Mouse (Mus musculus) CH12.LX (cell line): ENCODE measurements around the gene Lrig2. TPM values are rescaled to one million over a fixed set of nuclear protein-coding genes. Genes with fewer than 3 reads are reported as not detected.

Source experiments
- DNase-seq: peaks from one replicate; pipeline ENCODE4 v3.0.0-alpha.2; 2013; ENCODE audit errors: extremely low read depth
- H3K27ac ChIP-seq: 2 replicates; pipeline ENCODE4 v1.5.1; 2012; ENCODE audit warnings: low read depth, mild to moderate bottlenecking, control low read depth, moderate library complexity; ENCODE audit not compliant: insufficient read depth
- H3K27me3 ChIP-seq: replicated peaks from 2 replicates; pipeline ENCODE3; 2012; ENCODE audit warnings: inconsistent platforms
- H3K36me3 ChIP-seq, 2 experiments: replicated peaks in 1 of 2; 2 replicates each; pipeline versions ENCODE3 to v1.6.1; 2012; ENCODE audit warnings: inconsistent platforms in 1 of 2, low read length in 1 of 2, mild to moderate bottlenecking in 1 of 2, mixed read lengths in 1 of 2, moderate library complexity in 1 of 2; ENCODE audit not compliant: control insufficient read depth in 1 of 2, insufficient read depth in 1 of 2
- H3K4me1 ChIP-seq, 2 experiments: 2 replicates each; pipeline ENCODE4 v1.6.1; 2012; ENCODE audit warnings: inconsistent platforms in 1 of 2, moderate library complexity in 1 of 2; ENCODE audit not compliant: insufficient read depth in 2 of 2, control insufficient read depth in 1 of 2
- H3K4me2 ChIP-seq: 2 replicates; pipeline ENCODE4 v1.6.1; 2012; ENCODE audit warnings: low read depth, mild to moderate bottlenecking, control low read depth; ENCODE audit not compliant: poor library complexity, insufficient read depth, severe bottlenecking
- H3K4me3 ChIP-seq, 3 experiments: fragments of 150-350 bp in 1 of 3; sonication (generic) in 1 of 3; replicated peaks in 1 of 3; 2 replicates each; pipeline versions ENCODE3 to v1.5.1; 2011 to 2012; ENCODE audit warnings: low read depth in 2 of 3, low read length in 2 of 3, mild to moderate bottlenecking in 2 of 3, moderate library complexity in 2 of 3, control low read depth in 1 of 3, improper control_type of control experiment in 1 of 3, inconsistent platforms in 1 of 3, mixed read lengths in 1 of 3; ENCODE audit not compliant: poor library complexity in 1 of 3
- H3K79me2 ChIP-seq: replicated peaks from 2 replicates; pipeline ENCODE4 v1.6.1; 2012; ENCODE audit warnings: mild to moderate bottlenecking, moderate library complexity; ENCODE audit not compliant: control insufficient read depth, poor library complexity, insufficient read depth, severe bottlenecking; ENCODE audit errors: extremely low read depth
- H3K9ac ChIP-seq: 2 replicates; pipeline ENCODE4 v1.6.1; 2012; ENCODE audit warnings: low read depth, mild to moderate bottlenecking, control low read depth, moderate library complexity; ENCODE audit not compliant: insufficient read depth
- H3K9me3 ChIP-seq: replicated peaks from 2 replicates; pipeline ENCODE3; 2012; ENCODE audit warnings: low read length, inconsistent platforms, mixed read lengths
- CHD1 ChIP-seq: IDR thresholded peaks from 2 replicates; pipeline ENCODE4 v1.6.1; 2012; ENCODE audit warnings: low read depth, low read length, improper control_type of control experiment, inconsistent platforms
- CHD2 ChIP-seq: IDR thresholded peaks from 2 replicates; pipeline ENCODE4 v1.6.1; 2011; ENCODE audit warnings: low read length, improper control_type of control experiment
- CTCF ChIP-seq, 2 experiments: IDR thresholded peaks in 1 of 2; conservative IDR thresholded peaks in 1 of 2; 2 replicates each; pipeline ENCODE4 v1.5.1; 2011 to 2012; ENCODE audit warnings: low read depth in 2 of 2, low read length in 2 of 2, improper control_type of control experiment in 1 of 2, inconsistent platforms in 1 of 2, mild to moderate bottlenecking in 1 of 2, moderate library complexity in 1 of 2
- E2F4 ChIP-seq: IDR thresholded peaks from 2 replicates; pipeline ENCODE4 v1.6.1; 2011; ENCODE audit warnings: low read depth, low read length, improper control_type of control experiment; ENCODE audit not compliant: insufficient replicate concordance
- ETS1 ChIP-seq: conservative IDR thresholded peaks from 2 replicates; pipeline ENCODE4 v1.6.1; 2012; ENCODE audit warnings: low read depth, mild to moderate bottlenecking, inconsistent platforms, low read length, improper control_type of control experiment, moderate library complexity
- IRF4 ChIP-seq: IDR thresholded peaks from 2 replicates; pipeline ENCODE4 v1.6.1; 2014; ENCODE audit warnings: low read depth, mild to moderate bottlenecking, inconsistent platforms, low read length, improper control_type of control experiment
- JUN ChIP-seq: IDR thresholded peaks from 2 replicates; pipeline ENCODE4 v1.6.1; 2011; ENCODE audit warnings: low read depth, mild to moderate bottlenecking, low read length, improper control_type of control experiment, moderate library complexity; ENCODE audit not compliant: insufficient read depth
- JUND ChIP-seq: conservative IDR thresholded peaks from 2 replicates; pipeline ENCODE4 v1.6.1; 2011; ENCODE audit warnings: low read depth, low read length, improper control_type of control experiment
- KAT2A ChIP-seq: IDR thresholded peaks from 2 replicates; pipeline ENCODE4 v1.6.1; 2012; ENCODE audit warnings: low read length, improper control_type of control experiment, inconsistent platforms; ENCODE audit not compliant: insufficient replicate concordance
- MAX ChIP-seq: IDR thresholded peaks from 2 replicates; pipeline ENCODE4 v1.6.1; 2011; ENCODE audit warnings: low read length, improper control_type of control experiment
- MEF2A ChIP-seq: IDR thresholded peaks from 2 replicates; pipeline ENCODE4 v1.6.1; 2014; ENCODE audit warnings: low read depth, mild to moderate bottlenecking, inconsistent platforms, low read length, improper control_type of control experiment, borderline replicate concordance
- MXI1 ChIP-seq: IDR thresholded peaks from 2 replicates; pipeline ENCODE4 v1.6.1; 2011; ENCODE audit warnings: mild to moderate bottlenecking, low read depth, low read length, improper control_type of control experiment
- MYC ChIP-seq: IDR thresholded peaks from 2 replicates; pipeline ENCODE4 v1.6.1; 2011; ENCODE audit warnings: low read depth, mild to moderate bottlenecking, improper control_type of control experiment, low read length
- NELFE ChIP-seq: IDR thresholded peaks from 2 replicates; pipeline ENCODE4 v1.6.1; 2011; ENCODE audit warnings: low read depth, low read length, improper control_type of control experiment
- PAX5 ChIP-seq: IDR thresholded peaks from 2 replicates; pipeline ENCODE4 v1.6.1; 2012; ENCODE audit warnings: low read length, inconsistent platforms, mixed read lengths
- POLR2A ChIP-seq: IDR thresholded peaks from 2 replicates; pipeline ENCODE4 v1.6.1; 2011; ENCODE audit warnings: low read depth, mild to moderate bottlenecking, improper control_type of control experiment, low read length
- RAD21 ChIP-seq: IDR thresholded peaks from 2 replicates; pipeline ENCODE4 v1.6.1; 2011; ENCODE audit warnings: low read depth, mild to moderate bottlenecking, low read length, improper control_type of control experiment, moderate library complexity
- RCOR1 ChIP-seq: conservative IDR thresholded peaks from 2 replicates; pipeline ENCODE4 v1.6.1; 2012; ENCODE audit warnings: low read depth, mild to moderate bottlenecking, inconsistent platforms, low read length, improper control_type of control experiment
- TBP ChIP-seq: conservative IDR thresholded peaks from 2 replicates; pipeline ENCODE4 v1.6.1; 2011; ENCODE audit warnings: low read depth, low read length, improper control_type of control experiment
- UBTF ChIP-seq: IDR thresholded peaks from 2 replicates; pipeline ENCODE4 v1.6.1; 2012; ENCODE audit warnings: low read depth, mild to moderate bottlenecking, inconsistent platforms, low read length, improper control_type of control experiment, moderate library complexity
- USF1 ChIP-seq: IDR thresholded peaks from 2 replicates; pipeline ENCODE4 v1.6.1; 2014; ENCODE audit warnings: low read depth, mild to moderate bottlenecking, inconsistent platforms, low read length, improper control_type of control experiment
- USF2 ChIP-seq: conservative IDR thresholded peaks from 2 replicates; pipeline ENCODE4 v1.6.1; 2011; ENCODE audit warnings: low read depth, low read length, improper control_type of control experiment
- ZKSCAN1 ChIP-seq: IDR thresholded peaks from 2 replicates; pipeline ENCODE4 v1.6.1; 2012; ENCODE audit warnings: low read depth, inconsistent platforms, low read length, improper control_type of control experiment, borderline replicate concordance
- ZNF384 ChIP-seq: IDR thresholded peaks from 2 replicates; pipeline ENCODE4 v1.6.1; 2012; ENCODE audit warnings: low read depth, low read length, improper control_type of control experiment, inconsistent platforms
- dilution Hi-C: fragments of 300-500 bp; cut with MboI; formaldehyde crosslinking; loops from 2 replicates; pipeline ENCODE4 v1.14.3; 2020; ENCODE audit warnings: low sequenced_read_pairs; ENCODE audit not compliant: extremely low pct_unique_long_range_greater_than_20kb, extremely low pct_ligation_motif_present
- in situ Hi-C: fragments of 300-500 bp; cut with MboI; formaldehyde crosslinking; loops from 3 replicates; pipeline ENCODE4 v1.14.3; 2019; ENCODE audit warnings: low sequenced_read_pairs, low pct_ligation_motif_present, low pct_unique_long_range_greater_than_20kb, mixed read lengths
- polyA plus RNA-seq: library from polyadenylated mRNA; unstranded; fragments of >175 nt; gene quantifications from 2 replicates; pipeline ENCODE4 v1.2.1, GENCODE M21; 2012; ENCODE audit warnings: low read depth; ENCODE audit not compliant: insufficient read length
- total RNA-seq, 2 experiments: library from RNA; depleted of rRNA; stranded (reverse); fragments of 300-350 nt in 1 of 2; fragments of >200 nt in 1 of 2; gene quantifications; 2 replicates each; pipeline ENCODE4 v1.2.3; 2012 to 2014

Lrig2 gene
- total and polyA plus RNA-seq, 3 experiments = 2.8 to 5.4 (median 5.1) TPM

GRCm38 (mm10) chr3:104416806-104417205, 94.9 kb downstream of the Lrig2 start:
- Histone ChIP-seq H3K27me3 (peaks cover 1% of the 10 kb centered on the region), H3K4me1 (no peaks in the 10 kb centered on the region; a peak in 1 of 4 replicates), H3K4me2 (no peak overlapping the region), H3K79me2 (no peaks in the 10 kb centered on the region), H3K9me3 (no peaks in the 10 kb centered on the region), H3K27ac (no peak overlapping the region), H3K9ac (no peak overlapping the region), H3K4me3 (no peak overlapping the region), H3K36me3 (no peaks in the 10 kb centered on the region)
- dilution Hi-C loops = no loop called here
- in situ Hi-C loops = no loop called here
- no peak for TF ChIP-seq USF2
- TF ChIP-seq NELFE = no peak
- no peak for TF ChIP-seq MYC
- TF ChIP-seq USF1 = no peak
- TF ChIP-seq ZNF384 = no peak
- TF ChIP-seq JUN = no peak
- no peak for TF ChIP-seq IRF4
- TF ChIP-seq ZKSCAN1 = no peak
- no peak for TF ChIP-seq PAX5
- no peak for TF ChIP-seq MAX
- TF ChIP-seq MEF2A = no peak
- TF ChIP-seq JUND = no peak
- no peak for TF ChIP-seq KAT2A
- no peak for DNase-seq

GRCm38 (mm10) chr3:104412482-104412881, 99.2 kb downstream of the Lrig2 start:
- no peaks in the 10 kb centered on the region for H3K36me3 ChIP-seq
- H3K4me3 ChIP-seq = no peak overlapping the region
- no peak for DNase-seq
- dilution Hi-C loops = no loop called here
- H3K79me2 ChIP-seq = no peaks in the 10 kb centered on the region
- TF ChIP-seq UBTF (no peak), JUN (no peak), RCOR1 (no peak), NELFE (no peak), PAX5 (no peak), ZKSCAN1 (no peak), TBP (no peak), IRF4 (no peak), MXI1 (no peak), POLR2A (no peak), RAD21 (no peak), USF2 (no peak), CTCF (conservative IDR thresholded peaks at IDR 0.05 in 1 of 2, IDR thresholded peaks at IDR 0.05 in 1 of 2; ENCODE audit: low read depth in 2 of 2, low read length in 2 of 2) (no peak), CHD1 (no peak), CHD2 (no peak), KAT2A (no peak), E2F4 (no peak), MAX (no peak), ZNF384 (no peak), ETS1 (no peak)
- no peaks in the 10 kb centered on the region; a peak in 1 of 4 replicates for H3K4me1 ChIP-seq
- in situ Hi-C loops = no loop called here
- H3K4me2 ChIP-seq = no peak overlapping the region
- no peaks in the 10 kb centered on the region for H3K9me3 ChIP-seq
- no peak overlapping the region for H3K27ac ChIP-seq
- peaks cover 1% of the 10 kb centered on the region for H3K27me3 ChIP-seq
- no peak overlapping the region for H3K9ac ChIP-seq
